Mouse (Mus musculus) bone marrow, adult 2 months (tissue): ENCODE results near the gene Stambpl1. TPM values are rescaled to one million over a fixed set of nuclear protein-coding genes. Genes with fewer than 3 reads are reported as not detected.

ENCODE experiments used
- H3K27ac ChIP-seq: fragments of 200-500 bp; 2 replicates; pipeline ENCODE4 v1.5.1; 2012; ENCODE audit warnings: low read depth, mild to moderate bottlenecking, control low read depth, inconsistent platforms, low read length; ENCODE audit not compliant: control insufficient read depth, poor library complexity, insufficient read depth
- H3K4me1 ChIP-seq: fragments of 200-500 bp; 2 replicates; pipeline ENCODE4 v1.6.1; 2011; ENCODE audit warnings: low read length; ENCODE audit not compliant: control insufficient read depth, insufficient read depth
- H3K4me3 ChIP-seq: fragments of 200-500 bp; replicated peaks from 2 replicates; pipeline ENCODE3; 2011; ENCODE audit warnings: mild to moderate bottlenecking, low read depth, low read length, control low read depth; ENCODE audit not compliant: control insufficient read depth
- CTCF ChIP-seq: fragments of 200-500 bp; IDR thresholded peaks from 2 replicates; pipeline ENCODE4 v1.5.1; 2011; ENCODE audit warnings: low read length, control low read depth; ENCODE audit not compliant: control insufficient read depth, insufficient read depth
- POLR2A ChIP-seq: fragments of 200-500 bp; IDR thresholded peaks from 2 replicates; pipeline ENCODE4 v1.6.1; 2011; ENCODE audit warnings: low read depth, mild to moderate bottlenecking, control low read depth, low read length, borderline replicate concordance; ENCODE audit not compliant: control insufficient read depth
- WGBS: fragments of 180-500 bp; shearing (Covaris S2); methylation state at CpG from one replicate; pipeline ENCODE4 v1.1.7; 2018; 5-methylcytosine and 5-hydroxymethylcytosine counted together
- polyA plus RNA-seq: library from polyadenylated mRNA; stranded (reverse); fragments of >200 nt; gene quantifications from 2 replicates; pipeline ENCODE4 v1.2.4, GENCODE M21; 2011; ENCODE audit warnings: low replicate concordance; ENCODE audit not compliant: missing spikeins, insufficient read depth, insufficient read length

The Stambpl1 gene
- polyA plus RNA-seq, 1 experiment, result 30.5 TPM

DNA sequence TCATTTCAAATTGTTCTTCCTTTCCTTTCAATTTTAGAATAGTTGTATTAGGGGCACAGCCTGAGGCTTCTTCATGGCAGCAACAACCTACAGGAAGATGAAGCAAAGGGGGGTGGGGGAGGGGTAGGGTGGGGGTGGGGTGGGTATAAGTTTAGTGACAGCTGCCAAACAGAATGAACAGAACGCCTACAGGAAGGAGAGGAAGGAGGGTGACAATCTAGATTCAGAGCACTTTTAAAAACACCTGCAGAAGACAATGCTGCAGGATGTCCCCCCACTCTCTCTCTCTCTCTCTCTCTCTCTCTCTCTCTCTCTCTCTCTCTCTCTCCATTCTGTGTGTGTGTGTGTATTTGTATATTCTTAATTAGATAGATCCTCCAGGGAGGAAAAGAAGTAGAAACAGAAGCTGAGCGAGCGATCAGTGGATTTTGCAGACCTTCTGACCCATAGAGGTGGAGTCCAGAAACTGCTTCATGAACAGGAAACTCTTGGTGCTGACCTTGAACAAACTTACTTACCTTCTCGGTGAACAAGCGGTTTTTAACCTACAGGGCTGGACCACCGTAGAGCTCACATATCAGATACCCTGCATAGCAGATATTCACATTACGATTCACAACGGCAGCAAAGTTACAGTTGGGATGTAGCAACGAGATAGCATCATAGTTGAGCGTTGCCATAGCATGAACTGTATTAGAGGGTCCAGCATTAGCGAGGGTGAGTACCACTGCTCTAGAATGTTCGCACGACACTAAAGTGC, 95.8 kb downstream of the Stambpl1 start:
- Histone ChIP-seq H3K4me3 (no peak overlapping the region), H3K4me1 (no peaks in the 10 kb centered on the region; the same call in 1 of the 2 replicates), H3K27ac (no peak overlapping the region)
- no peak for TF ChIP-seq POLR2A
- no peak for TF ChIP-seq CTCF
- WGBS, result 8% methylated on average over 13 of the region's 13 CpGs

DNA sequence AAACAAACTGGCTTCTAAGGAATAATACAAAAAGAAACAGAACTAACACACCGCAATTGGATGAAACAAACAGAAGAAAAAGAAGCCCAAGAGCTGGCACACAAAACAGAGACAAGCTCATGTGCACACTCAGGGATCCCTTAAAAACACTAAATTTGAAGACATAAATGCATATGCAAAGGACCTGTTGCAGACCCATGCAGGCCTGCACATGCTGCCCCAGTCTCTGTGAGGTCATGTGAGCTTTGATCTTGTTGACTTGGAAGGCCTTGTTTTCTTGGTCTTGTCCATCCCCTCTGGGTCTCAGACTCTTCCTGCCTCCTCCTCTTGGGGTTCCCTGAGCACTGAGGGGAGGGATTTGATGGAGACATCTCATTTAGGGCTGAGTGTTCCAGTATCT, 96.7 kb downstream of the Stambpl1 start:
- no peak overlapping the region for H3K4me3 ChIP-seq
- 67% methylated on average over 1 of the region's 1 CpGs for WGBS
- TF ChIP-seq POLR2A, result no peak
- no peak for TF ChIP-seq CTCF
- no peaks in the 10 kb centered on the region; the same call in 1 of the 2 replicates for H3K4me1 ChIP-seq
- H3K27ac ChIP-seq, result no peak overlapping the region

Other genes starting within 250 kb of the Stambpl1 start
- not detected in 2 replicates for gene Lipf, start 231.0 kb upstream of the Stambpl1 start, polyA plus RNA-seq
- gene Lipk, start 183.9 kb upstream of the Stambpl1 start, polyA plus RNA-seq, result not detected in 2 replicates
- gene Lipn, start 124.9 kb upstream of the Stambpl1 start, polyA plus RNA-seq, result not detected in 2 replicates
- gene Lipm, start 91.3 kb upstream of the Stambpl1 start, polyA plus RNA-seq, result not detected in 2 replicates
- 4.9 and 18.6 TPM in 2 replicates for gene Ankrd22, start 26.2 kb upstream of the Stambpl1 start, polyA plus RNA-seq
- 3.2 and 33.5 TPM in 2 replicates for gene Acta2, start 63.4 kb downstream of the Stambpl1 start, polyA plus RNA-seq
- gene Fas, start 98.4 kb downstream of the Stambpl1 start, polyA plus RNA-seq, result 3.7 and 10.1 TPM in 2 replicates